Mouse (Mus musculus) neural tube, embryonic 14.5 days (tissue): ENCODE measurements around the gene Ctsa. TPM values are rescaled to one million over a fixed set of nuclear protein-coding genes. Genes with fewer than 3 reads are reported as not detected.
"Not testable (repeated sequence)": the region's sequence is repeated elsewhere in the genome, so short reads cannot be mapped to it uniquely, and the experiment has no call there.

Experiments
- ATAC-seq: fragments of 200-750 bp; cut with Nextera tagmentation; 2 replicates; pipeline ENCODE4 v1.8.0; 2017; ENCODE audit warnings: low read depth, mild to moderate bottlenecking, moderate TSS enrichment, moderate library complexity
- H3K27ac ChIP-seq: fragments of 300-500 bp; sonication (generic); 2 replicates; pipeline ENCODE4 v1.5.1; 2014; ENCODE audit warnings: low read depth, mild to moderate bottlenecking, control low read depth, low read length, moderate library complexity, mixed read lengths
- H3K27me3 ChIP-seq: fragments of 300-500 bp; sonication (generic); 2 replicates; pipeline ENCODE4 v1.6.1; 2014; ENCODE audit warnings: low read length; ENCODE audit not compliant: control insufficient read depth, insufficient read depth
- H3K36me3 ChIP-seq: fragments of 300-500 bp; sonication (generic); 2 replicates; pipeline ENCODE4 v1.6.1; 2014; ENCODE audit warnings: low read length, mixed read lengths; ENCODE audit not compliant: control insufficient read depth, insufficient read depth
- H3K4me1 ChIP-seq: fragments of 300-500 bp; sonication (generic); 2 replicates; pipeline ENCODE4 v1.6.1; 2014; ENCODE audit warnings: low read length; ENCODE audit not compliant: control insufficient read depth, insufficient read depth
- H3K4me2 ChIP-seq: fragments of 300-500 bp; sonication (generic); 2 replicates; pipeline ENCODE4 v1.6.1; 2014; ENCODE audit warnings: mild to moderate bottlenecking, low read depth, low read length, control low read depth
- H3K4me3 ChIP-seq: fragments of 300-500 bp; sonication (generic); 2 replicates; pipeline ENCODE4 v1.5.1; 2014; ENCODE audit warnings: low read depth, low read length, control low read depth, mixed read lengths
- H3K9ac ChIP-seq: fragments of 300-500 bp; sonication (generic); replicated peaks from 2 replicates; pipeline ENCODE4 v1.6.1; 2014; ENCODE audit warnings: low read depth, mild to moderate bottlenecking, control low read depth, low read length, mixed read lengths
- H3K9me3 ChIP-seq: fragments of 300-500 bp; sonication (generic); 2 replicates; pipeline ENCODE4 v1.6.1; 2016; ENCODE audit warnings: low read length; ENCODE audit not compliant: control insufficient read depth
- WGBS: fragments of 180-500 bp; shearing (Covaris S2); extraction: QIAGEN DNeasy Blood & Tissue Kit; methylation state at CpG from one replicate; pipeline ENCODE4 v1.1.7; 2014; 5-methylcytosine and 5-hydroxymethylcytosine counted together
- polyA plus RNA-seq: library from polyadenylated mRNA; unstranded; fragments of >200 nt; fragmentation: Nextera tagmentation; extraction: Ambion mirVana; gene quantifications from 2 replicates; pipeline ENCODE4 v1.2.1, GENCODE M21; 2014

Gene Ctsa
- polyA plus RNA-seq, 1 experiment from 2014 or later = 81.2 TPM

DNA sequence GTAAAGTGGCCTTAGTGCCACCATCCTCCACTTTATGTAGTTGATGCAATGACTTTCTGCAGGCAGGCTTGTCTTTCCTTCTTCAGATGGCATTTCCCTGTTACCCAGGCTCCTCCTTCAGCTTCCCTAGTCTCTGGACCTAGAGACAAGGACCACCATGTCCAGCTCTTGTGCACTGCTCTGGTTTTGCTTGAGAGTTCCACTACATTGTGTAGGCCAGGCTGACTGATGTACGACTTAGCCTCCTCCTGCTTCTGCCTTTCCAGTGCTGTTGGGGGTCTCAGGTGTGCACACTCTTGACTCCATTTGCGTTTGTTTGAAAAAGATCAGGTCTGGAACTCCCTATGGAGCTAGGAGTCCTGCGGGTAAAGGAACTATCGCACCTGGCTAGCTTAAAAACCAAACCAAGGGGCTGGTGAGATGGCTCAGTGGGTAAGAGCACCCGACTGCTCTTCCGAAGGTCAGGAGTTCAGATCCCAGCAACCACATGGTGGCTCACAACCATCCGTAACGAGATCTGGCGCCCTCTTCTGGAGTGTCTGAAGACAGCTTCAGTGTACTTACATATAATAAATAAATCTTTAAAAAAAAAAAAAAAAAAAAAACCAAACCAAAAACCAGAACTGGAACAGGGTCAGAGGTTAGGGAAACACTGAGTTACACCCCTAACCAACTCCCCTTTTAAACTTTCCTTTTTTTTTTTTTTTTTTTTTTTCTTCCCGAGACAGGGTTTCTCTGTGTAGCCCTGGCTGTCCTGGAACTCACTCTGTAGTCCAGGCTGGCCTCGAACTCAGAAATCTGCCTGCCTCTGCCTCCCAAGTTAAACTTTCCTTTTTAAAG is 44.9 kb downstream of the Ctsa start:
- H3K27ac ChIP-seq, H3K9ac ChIP-seq, ATAC-seq, H3K27me3 ChIP-seq, H3K9me3 ChIP-seq, H3K36me3 ChIP-seq: not testable (repeated sequence)
- Histone ChIP-seq H3K4me1 (peaks cover 19% of the 10 kb centered on the region), H3K4me3 (peak overlapping the region; percentile 96), H3K4me2 (peak overlapping the region; percentile 99)
- 72% methylated on average over 11 of the region's 11 CpGs for WGBS

DNA sequence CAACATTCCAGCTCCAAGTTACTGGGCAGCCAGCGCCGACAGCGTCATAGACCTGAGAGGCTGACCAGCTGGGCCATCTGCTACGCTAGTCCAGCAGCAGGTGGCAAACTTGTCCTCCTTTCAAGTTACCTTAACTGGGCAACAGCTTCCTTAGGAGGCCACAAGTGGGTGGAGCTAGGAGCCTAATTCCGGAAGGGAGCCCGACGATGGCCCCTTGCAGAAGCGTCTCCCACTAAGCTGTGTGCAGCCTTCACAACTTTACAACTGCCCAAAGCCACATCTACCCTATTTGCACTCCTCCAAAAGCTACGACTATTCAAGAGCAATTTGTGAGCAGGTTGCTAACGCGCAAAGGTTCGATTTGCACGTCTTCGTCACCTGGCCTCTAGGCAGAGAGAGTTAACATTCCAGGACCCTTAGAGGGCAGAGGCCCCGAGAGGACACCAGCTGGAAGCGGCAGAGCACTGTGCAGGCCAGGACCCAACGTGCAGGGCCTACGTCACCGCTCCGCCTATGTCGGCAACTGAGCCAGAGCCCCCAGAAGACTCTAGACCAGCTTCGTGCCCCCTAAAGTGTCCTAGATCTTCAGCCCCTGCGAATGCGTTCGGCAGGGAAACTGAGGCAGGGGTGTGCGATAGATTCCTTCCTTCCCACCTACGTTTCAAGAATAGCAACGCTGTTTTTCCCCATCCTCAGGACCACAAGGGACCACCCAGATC is 46.0 kb downstream of the Ctsa start:
- Histone ChIP-seq H3K27ac (peak overlapping the region; percentile 100), H3K9me3 (no peaks in the 10 kb centered on the region), H3K4me2 (peak overlapping the region; percentile 99), H3K27me3 (no peaks in the 10 kb centered on the region), H3K4me3 (peak overlapping the region; percentile 96), H3K9ac (peak overlapping the region; percentile 100), H3K36me3 (peaks cover 7% of the 10 kb centered on the region; the same call in 1 of the 2 replicates), H3K4me1 (peaks cover 22% of the 10 kb centered on the region)
- WGBS = under 1% methylated on average over 28 of the region's 28 CpGs
- ATAC-seq = peak; percentile 39

DNA sequence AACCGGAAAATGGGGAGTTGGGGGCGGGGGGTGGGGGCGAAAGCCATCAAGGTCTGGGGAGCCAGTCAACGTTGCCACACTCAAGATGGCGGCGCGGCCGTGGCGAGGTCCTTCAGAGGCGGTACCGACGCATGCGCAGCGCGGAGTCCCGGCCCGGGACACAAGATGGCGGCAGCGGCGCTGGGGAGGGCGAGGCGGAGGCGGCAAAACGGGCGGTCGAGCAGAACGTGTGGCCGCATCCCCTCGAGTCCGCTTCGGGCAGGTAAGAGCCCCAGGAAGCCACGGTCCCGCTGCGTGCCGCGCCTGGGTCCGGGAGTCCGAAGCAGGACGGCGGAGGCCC is 46.5 kb downstream of the Ctsa start, which contains the start of gene Pcif1:
Pcif1 (plus strand) TSS at position 77 of the 340 bp plus-strand sequence.
- peak within 1 kb of the TSS; percentile 100 for H3K9ac ChIP-seq
- peak; percentile 88 for ATAC-seq
- peak within 1 kb of the TSS; percentile 100 for H3K27ac ChIP-seq
- peaks cover 11% of the 10 kb centered on the region for H3K36me3 ChIP-seq
- H3K4me3 ChIP-seq = peak within 1 kb of the TSS; percentile 96
- H3K9me3 ChIP-seq = no peaks in the 10 kb centered on the region
- under 1% methylated on average over 40 of the region's 40 CpGs for WGBS
- H3K4me1 ChIP-seq = peaks cover 22% of the 10 kb centered on the region
- no peaks in the 10 kb centered on the region for H3K27me3 ChIP-seq
- H3K4me2 ChIP-seq = peak within 1 kb of the TSS; percentile 99

DNA sequence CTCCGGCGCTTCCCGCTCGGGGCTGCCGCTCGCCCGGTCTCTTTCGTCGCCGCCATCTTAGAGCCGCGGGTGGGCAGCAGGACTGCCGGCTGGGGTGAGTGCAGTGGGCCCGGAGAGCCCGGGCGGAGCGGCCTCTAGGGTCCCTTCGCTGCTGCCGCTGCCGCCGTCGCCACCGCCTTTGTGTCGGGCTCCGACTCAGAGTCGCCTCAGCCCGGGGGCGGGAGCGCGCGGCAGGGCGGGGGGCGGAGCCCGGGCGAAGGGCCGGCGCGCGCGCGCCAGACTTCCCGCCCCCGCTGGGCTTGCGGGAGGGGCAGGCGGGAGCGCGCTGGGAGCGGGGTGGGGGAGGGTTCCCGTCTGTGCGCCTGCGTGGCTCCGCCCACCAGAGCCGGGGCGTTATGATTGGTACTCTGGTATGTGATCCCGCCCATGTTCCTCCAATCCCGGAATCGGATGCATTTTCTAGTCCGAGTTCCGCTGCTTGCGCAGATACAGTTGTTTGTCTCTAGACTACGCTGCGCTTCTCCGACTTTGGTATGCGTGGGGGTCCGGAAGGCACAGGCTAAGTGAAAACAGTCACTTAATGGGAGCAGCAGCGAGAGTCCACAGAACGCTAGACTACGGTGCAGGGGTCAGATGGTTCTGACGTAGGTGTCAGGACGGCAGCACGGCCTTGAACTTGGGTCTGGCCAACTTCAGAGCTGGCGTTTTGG is 47.0 kb downstream of the Ctsa start:
- peaks cover 15% of the 10 kb centered on the region for H3K36me3 ChIP-seq
- peak overlapping the region; percentile 100 for H3K9ac ChIP-seq
- H3K4me2 ChIP-seq = peak overlapping the region; percentile 99
- peak overlapping the region; percentile 100 for H3K27ac ChIP-seq
- H3K4me3 ChIP-seq = peak overlapping the region; percentile 96
- H3K4me1 ChIP-seq = peaks cover 22% of the 10 kb centered on the region
- H3K27me3 ChIP-seq = no peaks in the 10 kb centered on the region
- WGBS = under 1% methylated on average over 62 of the region's 72 CpGs
- no peaks in the 10 kb centered on the region for H3K9me3 ChIP-seq
- peak; percentile 87 for ATAC-seq

DNA sequence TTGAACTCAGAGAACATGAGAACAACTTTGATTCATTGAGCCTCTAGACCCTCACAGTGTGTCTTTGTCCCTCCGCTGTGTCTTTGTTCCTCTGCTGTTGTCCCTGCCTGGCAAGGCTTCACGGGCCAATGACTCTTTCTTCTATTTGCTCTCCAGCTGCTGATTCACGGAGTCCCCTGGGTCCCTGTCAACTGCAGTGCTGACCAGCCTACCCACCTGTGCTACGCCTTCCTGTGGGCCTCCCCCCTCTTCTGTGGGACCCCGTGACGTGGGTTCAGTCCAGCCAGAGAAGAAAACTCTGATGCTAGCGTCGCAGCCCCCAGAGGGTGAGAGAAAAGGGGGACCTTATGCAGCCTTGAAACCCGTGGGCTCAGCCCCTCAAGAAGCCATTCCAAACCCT is 49.9 kb downstream of the Ctsa start:
- no peak overlapping the region for H3K4me3 ChIP-seq
- no peak for ATAC-seq
- H3K9me3 ChIP-seq = no peaks in the 10 kb centered on the region
- no peak overlapping the region for H3K4me2 ChIP-seq
- H3K9ac ChIP-seq = no peak overlapping the region
- H3K27me3 ChIP-seq = no peaks in the 10 kb centered on the region
- peaks cover 44% of the 10 kb centered on the region for H3K36me3 ChIP-seq
- H3K4me1 ChIP-seq = peaks cover 22% of the 10 kb centered on the region
- H3K27ac ChIP-seq = no peak overlapping the region
- 36% methylated on average over 8 of the region's 9 CpGs for WGBS

DNA sequence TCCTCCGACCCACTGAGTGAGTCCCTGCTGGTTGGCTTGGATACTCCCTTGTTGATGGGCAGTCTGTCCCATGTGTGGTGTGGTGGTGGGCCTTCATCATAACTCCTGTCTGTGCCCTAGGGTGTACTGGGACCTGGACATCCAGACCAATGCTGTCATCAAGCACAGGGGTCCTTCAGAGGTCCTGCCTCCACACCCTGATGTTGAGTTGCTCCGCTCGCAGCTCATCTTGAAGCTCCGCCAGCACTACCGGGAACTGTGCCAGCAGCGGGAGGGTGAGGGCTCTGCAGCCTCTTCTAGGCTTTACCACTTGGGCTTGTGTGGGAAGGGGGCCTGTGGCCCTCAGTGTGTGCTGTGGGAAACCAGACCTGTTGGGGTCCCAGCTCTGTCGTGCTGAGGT is 53.1 kb downstream of the Ctsa start:
- Histone ChIP-seq H3K36me3 (peaks cover 69% of the 10 kb centered on the region), H3K27ac (no peak overlapping the region), H3K4me1 (peaks cover 4% of the 10 kb centered on the region; the same call in 1 of the 2 replicates), H3K27me3 (no peaks in the 10 kb centered on the region), H3K9ac (no peak overlapping the region), H3K4me2 (no peak overlapping the region), H3K4me3 (no peak overlapping the region), H3K9me3 (no peaks in the 10 kb centered on the region)
- 69% methylated on average over 7 of the region's 7 CpGs for WGBS
- ATAC-seq = no peak

DNA sequence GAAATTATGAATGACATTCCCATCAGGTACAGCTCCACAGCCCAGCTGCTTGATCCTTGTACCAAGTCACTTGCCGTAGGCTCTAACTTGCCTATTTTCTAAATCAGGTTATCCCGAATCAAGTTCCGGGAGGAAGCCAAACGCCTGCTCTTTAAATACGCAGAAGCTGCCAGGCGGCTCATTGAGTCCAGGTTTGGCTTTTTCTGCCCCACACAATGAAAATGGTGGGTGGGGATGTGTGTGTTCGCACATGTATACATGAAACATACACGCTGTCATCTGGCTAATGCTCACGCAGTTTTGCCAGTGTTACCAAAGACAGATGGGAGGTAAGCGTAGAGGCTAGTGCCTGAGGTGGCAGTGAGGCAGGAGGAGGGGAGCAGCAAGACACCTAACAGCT is 53.9 kb downstream of the Ctsa start:
- Histone ChIP-seq H3K9ac (no peak overlapping the region), H3K27me3 (no peaks in the 10 kb centered on the region), H3K4me3 (no peak overlapping the region), H3K36me3 (peaks cover 77% of the 10 kb centered on the region), H3K9me3 (no peaks in the 10 kb centered on the region), H3K4me1 (peaks cover 4% of the 10 kb centered on the region; the same call in 1 of the 2 replicates), H3K4me2 (no peak overlapping the region), H3K27ac (no peak overlapping the region)
- 97% methylated on average over 10 of the region's 10 CpGs for WGBS
- ATAC-seq = no peak

DNA sequence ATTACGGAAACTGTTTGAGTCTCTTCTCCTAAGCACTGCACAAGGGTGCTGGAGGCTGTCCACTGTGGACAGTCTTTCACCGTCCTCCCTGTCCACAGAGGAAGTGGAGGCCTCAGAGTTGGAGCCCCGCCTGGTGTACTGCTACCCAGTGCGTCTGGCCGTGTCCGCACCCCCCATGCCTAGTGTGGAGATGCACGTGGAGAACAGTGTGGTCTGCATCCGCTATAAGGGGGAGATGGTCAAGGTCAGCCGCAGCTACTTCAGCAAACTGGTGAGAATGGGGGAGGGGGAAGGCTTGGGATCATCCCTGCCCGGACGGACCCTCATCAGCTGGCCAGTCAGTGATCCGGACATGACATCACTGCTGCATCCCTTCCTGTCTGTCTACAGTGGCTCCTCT is 56.3 kb downstream of the Ctsa start:
- no peak for ATAC-seq
- Histone ChIP-seq H3K9me3 (no peaks in the 10 kb centered on the region), H3K27ac (no peak overlapping the region), H3K27me3 (no peaks in the 10 kb centered on the region), H3K4me1 (no peaks in the 10 kb centered on the region), H3K4me3 (no peak overlapping the region), H3K36me3 (peaks cover 92% of the 10 kb centered on the region), H3K9ac (no peak overlapping the region), H3K4me2 (no peak overlapping the region)
- WGBS = 87% methylated on average over 12 of the region's 12 CpGs
